Mouse (Mus musculus) c-Kit-negative CD71-positive TER-119-positive erythroid progenitor cells, embryonic 14.5 days (primary cell): ENCODE data around the gene Dlx6.

Experiments
- DNase-seq: peaks from one replicate; pipeline ENCODE4 v3.0.0-alpha.2; 2013; ENCODE audit warnings: low read depth, low spot score

Dlx6 gene

DNA sequence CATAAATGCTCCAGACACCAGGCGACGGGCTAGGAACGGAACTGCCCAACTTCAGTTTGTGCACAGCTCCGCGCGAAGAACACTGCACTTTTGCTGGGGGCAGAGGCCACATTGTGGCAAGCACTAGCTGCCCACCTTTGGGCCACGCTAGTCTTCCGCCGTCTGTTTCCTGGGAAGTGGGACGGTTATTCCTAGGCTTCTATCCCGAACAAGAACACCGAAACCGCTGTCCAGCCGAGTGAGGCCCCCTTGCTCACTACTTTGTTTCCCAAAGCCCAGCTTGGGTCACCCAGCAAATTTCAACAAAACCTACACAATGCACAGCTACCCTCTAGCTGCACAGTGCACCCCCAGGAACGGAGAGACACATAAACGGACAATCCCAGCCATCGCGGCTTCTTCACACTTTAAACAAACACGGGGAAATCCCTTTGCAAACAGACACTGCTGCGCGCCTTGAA is 3.2 kb upstream of the Dlx6 start:
- DNase-seq = no peak

DNA sequence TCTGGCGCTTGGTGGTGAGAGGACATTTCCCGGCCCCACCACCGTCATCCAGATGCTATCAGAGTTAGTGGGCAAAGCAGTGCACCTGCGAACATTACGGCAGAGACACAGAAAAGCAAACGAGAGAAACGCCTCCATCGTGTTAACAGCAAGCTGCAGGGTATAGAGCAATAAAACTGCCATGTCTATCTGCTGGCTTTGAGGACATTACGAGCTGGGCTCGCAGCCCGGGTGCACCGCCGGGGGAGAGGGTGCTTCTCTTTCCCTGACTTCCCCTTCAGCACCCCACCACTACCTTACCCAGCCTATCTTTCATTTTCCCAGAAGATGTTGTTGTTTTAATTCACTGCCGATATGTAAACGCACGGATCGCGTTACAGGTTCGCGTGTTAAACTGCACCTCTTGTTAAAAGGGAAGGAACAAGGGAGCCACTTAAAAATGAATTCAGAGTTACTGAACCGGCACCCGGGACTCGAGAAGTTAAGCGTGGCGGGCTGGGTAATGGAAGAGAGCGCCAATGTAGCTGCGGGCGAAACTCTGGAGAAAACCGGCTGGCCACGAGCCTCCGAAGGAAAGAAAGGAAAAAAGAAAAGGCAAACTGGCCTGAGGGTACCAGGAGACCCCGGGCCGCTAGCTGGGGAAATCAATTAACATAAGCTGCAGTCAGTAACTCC is 2.6 kb upstream of the Dlx6 start:
- DNase-seq = no peak

DNA sequence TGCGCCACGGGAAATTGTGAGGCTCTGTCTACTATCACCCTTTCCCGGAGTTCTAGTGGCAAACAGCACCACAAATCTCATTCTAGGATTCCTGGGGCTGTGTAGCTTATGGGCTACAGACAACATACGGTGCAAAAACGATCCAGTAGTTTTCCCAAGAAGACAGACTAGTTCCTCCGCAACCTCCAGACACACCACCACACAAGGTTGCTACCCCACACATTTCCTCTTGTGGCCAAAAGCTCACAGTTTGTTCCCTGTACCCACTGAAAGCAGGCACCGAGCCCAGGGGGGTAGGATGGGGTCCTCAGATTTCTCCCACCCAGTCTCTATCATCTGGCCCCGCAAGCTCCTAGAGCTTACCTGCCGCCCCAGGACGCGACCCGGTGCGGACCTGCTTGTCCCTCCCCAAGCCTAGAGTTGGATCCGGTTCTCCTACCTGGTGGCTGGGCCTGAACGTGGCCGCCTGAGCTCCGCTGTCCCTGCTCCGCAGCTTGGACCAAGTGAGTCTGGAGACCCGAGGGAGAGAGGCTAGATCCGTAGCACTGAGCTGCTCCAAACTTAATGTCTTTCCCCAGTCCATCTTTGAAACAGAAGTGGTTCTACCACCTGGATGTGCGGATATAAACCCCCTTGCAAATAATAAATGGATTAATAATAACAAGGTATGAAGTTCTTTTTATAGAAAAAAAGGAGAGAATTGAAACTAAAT is 1.9 kb upstream of the Dlx6 start:
- DNase-seq = no peak

DNA sequence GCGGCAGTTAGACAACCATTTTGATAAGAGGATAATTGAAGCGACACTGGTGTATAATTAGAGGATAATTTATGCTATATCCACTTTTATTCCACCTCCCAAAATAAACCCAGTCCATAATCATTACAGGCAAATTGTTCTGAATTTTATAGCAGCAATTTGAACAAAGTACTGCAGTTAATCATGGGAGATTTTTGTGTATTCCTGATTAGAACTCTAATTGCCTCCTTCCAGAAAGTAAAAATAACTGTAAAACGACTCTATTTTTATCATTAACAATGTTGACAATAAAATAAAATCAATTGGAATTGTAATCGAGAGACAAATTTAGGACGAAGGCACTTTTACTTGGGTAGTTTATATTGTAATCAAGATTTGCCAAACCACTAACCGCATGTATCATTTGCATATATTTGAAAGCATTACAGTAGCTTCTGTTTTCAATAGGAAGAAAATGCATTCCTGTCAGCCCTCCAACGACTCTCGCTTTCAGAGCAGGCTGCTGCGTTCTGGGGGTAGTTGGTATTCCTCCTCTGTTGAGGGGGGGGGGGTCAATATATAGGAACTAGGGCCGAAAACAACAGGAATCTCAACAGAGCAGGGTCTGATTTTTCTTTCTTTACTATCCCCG is 1.2 kb upstream of the Dlx6 start:
- DNase-seq = no peak

DNA sequence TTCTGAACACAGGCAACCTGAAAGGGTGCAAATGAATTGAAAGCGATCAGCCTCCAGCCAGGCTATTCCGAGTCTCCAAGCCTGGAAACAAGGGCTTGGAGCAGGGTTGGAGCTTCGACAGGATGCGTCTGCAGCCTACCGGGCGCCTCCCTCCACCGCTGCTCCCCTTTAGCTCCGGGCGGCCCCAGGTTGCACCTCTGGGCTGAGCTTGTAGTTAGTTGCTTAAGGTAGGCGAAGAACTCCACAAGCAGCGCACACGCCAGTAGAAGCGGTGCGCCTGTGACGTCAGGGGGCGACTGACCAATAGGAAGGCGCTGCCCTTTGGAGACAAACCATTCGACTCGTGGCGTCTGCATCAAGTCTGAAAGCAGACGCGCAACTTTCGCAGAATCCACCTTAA is 523 bp upstream of the Dlx6 start:
- DNase-seq = no peak

DNA sequence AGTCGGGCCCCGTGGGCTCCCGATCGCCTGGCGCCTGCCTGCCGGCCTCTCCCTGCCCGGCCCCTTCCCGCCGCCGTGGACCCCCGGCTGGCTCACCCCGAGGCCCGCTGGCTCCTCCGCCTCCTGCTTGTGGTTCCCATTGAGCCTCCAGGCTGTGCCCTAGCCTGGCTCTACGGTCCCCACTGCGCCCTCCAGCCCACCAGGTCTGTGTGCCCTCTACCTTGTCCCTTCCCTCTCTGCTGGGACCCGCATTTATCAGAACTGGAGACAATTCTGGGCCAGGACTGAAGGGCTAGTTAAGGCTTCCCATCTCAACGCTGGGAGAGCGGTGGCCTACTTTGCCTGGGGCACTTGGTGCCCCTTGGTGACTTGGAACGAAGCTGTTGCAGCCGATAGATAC is 821 bp downstream of the Dlx6 start:
- DNase-seq = no peak

DNA sequence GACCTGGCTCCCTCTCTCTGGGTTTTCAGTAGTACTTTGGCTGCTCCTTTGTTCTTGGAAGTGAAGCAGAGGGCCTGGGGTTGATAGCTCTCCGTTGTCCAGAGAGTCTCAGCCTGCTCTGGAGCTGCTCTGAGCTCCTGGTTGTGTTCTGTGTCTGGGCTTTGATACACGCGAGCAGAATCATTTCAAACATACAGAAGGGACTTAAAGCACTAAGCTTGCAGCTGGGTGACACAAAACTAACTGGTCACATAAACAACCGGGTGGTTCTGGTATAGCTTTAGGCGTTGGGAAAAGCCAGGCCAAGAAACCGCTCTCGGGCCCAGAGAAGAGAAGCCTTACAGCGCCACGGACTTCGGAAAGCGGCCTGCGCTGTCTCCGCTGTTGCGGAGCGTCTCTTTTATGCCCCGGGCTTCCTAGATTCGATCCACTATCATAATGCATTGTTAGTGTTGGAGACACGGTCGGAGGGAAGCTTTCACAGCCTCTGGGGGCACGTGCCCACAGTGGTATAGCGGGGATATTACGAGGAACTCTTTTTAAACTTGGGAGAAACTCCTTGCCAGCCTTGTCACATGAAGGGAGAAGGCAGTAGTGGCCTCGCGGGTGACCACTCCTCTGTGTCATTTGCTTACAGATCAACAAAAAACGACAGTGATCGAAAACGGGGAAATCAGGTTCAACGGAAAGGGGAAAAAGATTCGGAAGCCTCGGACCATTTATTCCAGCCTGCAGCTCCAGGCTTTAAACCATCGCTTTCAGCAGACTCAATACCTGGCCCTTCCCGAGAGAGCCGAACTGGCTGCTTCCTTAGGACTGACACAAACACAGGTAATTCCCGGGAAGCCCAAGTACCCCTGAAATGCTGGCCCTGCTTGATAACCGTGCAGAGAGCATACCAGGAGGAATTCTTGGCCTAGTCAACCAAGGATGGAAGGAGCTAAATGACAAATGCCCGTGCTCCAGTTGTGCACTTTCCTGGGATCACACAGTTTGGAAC is 1.6 kb downstream of the Dlx6 start:
- DNase-seq = no peak

DNA sequence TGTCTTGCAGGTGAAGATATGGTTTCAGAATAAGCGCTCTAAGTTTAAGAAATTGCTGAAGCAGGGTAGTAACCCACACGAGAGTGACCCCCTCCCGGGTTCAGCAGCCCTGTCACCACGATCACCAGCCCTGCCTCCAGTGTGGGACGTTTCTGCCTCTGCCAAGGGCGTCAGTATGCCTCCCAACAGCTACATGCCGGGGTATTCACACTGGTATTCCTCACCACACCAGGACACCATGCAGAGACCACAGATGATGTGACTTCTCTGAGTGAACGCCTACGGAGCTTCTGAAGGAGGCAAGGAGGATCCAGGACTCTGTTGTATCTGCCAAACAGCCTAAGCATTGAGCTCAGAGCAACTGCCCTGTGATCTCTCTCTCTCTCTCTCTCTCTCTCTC is 3.9 kb downstream of the Dlx6 start:
- DNase-seq = no peak

DNA sequence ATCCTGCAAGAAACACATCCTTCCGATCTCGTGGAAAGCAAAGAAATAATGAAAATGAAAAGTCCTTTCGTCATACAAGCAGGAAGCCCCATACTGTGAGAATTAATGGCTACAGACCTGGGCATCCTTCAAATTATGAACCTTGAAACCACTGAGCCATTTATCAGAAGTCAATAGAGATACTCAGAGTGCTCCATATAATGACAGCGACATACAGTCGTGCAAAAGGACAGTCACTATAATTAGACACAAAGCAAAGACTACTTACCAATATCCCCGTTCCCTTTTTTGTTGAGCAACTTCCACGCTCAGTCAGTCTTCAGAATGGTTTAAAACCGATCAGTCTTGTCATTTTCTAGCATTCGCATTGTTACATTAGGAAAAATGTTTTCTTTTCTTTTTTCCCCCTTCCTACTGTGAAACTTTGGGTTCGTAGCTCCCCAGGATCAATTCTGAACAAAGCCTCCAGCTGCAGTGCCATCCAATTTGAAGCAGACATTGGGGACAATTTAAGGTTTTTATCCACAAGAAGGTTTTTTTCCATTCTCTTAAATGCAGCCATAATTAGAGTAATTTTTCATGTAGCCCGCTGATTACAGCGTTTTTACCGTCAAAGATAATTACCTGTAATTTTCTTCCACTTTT is 6.0 kb downstream of the Dlx6 start:
- no peak for DNase-seq

DNA sequence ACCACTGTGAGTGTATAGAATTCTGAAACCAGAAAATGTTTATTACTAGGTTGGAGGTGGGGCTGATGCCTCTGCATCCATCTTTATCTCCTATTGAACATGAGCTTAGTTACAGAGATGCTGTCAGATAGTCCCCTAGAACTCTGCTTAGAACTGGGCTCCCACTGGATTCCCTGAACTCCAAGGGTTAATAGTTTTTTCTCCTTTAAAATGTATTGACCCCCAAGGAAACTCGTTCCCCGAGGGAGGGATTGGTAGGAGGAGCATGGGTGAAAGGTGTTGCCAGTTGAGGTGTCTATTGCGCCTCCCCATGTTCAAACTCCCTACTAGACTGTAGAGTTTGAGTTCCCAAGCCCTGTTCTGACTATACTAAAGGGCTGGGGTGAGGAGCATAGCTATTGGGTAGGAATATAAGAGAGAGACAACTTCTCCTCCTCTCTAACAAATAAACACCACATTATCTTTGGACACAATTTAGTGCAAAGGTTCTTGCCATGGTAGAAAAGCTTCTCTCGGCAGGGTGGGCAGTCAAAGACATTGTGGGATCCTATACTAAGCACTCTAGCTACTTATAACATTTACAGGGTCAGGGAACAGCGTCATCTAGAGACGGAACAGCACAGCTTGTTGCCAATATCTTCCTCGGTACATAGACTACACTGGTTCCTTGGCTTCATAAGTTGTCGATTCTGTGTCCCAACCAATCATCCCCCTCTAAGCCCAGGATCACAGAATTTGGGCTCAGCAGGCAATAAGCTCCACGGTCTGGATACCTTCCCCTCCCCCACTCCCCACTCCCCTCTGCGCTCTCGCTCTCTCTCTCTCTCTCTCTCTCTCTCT is 7.0 kb downstream of the Dlx6 start:
- no peak for DNase-seq

DNA sequence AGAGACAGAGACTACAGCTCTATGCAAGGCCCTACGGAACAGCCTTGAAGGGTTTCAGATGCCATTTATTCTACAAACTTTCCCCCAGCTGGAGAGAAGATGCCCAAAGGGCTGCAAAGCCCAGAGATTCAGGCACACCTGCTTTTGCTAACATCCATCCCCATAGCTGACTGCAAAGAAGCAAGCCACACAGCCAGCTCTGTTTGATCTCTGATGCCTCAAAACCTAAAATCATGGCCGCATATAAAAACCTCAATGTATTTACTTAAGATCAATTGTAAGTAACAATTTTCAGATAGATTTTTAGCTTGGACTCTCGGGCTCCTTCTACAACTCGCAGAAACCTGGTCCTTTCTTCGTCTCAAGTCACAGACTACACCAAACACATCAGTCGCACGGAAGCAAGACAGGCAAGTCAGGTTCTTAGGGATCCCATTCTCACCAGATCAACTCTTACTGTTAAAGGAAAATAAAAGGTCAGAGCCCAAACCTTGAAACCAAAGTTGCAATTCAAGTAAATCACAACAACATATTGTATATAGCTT is 7.8 kb downstream of the Dlx6 start:
- DNase-seq = no peak

DNA sequence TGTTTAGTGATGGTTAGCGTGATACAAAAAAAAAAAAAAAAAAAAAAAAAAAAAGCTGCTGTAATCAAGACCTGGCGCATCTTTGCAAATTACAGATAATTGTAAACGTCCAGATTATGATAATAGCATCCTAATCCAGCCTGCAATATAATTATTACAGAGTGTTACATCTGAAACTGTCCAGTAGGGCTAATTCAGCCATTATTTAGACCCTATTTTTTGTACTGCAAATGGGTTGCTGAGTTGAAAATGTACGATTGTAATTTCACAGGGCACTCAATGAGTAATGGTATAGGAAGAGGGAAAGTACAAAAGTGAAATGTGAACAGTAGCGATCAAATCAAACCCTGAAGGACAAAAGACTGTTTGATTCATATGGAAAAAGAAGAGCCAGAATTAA is 8.6 kb downstream of the Dlx6 start:
- no peak for DNase-seq

DNA sequence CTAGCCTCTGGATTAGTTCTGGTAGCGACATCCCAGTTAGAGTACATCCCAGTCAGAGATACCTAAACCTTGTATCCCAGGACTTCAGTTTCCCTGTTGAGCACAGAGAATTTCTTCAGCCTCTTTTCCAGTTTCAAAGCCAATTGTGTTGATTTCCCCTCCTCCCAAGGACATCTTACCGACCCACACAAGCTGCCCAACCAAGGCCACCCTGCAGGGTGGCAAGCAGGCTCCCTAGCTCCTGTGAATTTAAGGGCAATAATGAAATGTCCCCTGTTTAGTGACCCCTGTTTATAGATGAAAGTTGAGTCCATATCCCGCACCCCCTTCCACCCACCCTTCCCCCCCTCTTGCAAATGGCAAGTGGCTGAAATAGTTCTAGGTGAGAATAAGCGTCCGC is 9.7 kb downstream of the Dlx6 start:
- no peak for DNase-seq

DNA sequence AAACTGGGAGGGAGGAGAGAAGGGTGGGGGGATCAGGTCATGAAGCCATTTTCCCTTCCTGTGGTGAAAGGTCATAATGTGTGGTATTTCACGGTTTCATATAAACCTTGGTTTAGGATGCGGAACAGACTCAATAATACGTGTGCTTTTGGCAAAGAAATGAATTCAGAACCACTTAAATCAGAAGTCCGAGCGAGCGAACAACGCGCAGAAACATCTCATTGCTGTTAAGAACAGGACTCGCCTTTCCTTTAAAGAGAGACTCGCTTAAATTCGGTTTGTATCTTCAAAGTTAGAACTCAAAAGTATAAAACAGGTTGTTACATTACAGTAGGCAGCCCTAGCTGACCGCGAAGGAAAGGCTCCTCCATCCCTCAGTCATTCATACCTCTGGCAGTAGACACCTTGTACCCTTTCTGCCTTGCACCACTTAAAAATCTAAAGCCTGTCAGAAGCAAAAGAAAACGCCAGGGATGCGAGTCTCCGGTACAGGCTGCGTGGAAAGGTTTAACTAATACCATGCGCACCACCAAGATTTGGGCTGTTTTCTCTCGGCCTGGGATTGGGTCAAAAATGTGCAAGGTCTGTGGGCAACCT is 10.4 kb downstream of the Dlx6 start:
- DNase-seq = no peak

DNA sequence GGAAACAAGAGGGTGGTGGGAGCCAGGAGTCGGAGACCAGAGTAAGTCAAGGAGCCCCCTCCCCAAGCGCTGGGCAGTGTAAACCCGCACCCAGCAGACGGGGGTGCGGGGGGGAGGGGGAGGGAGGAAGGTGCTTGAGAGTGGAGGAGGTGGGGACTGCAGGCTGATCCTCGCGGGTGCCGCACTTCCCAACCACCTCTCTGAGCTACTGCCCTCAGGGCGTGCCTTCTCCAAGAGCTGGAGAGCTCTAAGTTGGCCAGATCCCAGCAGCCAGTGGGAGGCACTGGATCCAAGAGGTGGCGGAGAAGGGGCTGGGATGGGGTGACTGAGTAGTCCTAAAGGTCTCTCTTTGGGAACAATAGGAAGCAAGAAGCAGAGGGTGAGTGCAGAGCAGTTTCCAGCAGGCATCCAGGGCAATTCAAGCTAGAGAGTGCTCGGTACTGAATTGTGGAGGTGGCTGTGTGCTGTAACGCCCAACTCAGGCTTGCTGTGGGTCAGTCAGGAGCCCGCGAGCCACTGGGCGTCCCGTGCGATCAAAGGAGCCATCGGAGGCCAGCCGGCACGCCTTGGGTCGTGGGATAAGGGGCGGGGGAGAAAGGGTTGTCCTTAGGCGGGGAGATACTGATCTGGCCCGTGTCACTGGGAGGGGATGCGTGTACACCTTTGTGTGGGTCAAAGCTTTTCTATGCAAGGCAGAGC is 11.1 kb downstream of the Dlx6 start:
- no peak for DNase-seq

DNA sequence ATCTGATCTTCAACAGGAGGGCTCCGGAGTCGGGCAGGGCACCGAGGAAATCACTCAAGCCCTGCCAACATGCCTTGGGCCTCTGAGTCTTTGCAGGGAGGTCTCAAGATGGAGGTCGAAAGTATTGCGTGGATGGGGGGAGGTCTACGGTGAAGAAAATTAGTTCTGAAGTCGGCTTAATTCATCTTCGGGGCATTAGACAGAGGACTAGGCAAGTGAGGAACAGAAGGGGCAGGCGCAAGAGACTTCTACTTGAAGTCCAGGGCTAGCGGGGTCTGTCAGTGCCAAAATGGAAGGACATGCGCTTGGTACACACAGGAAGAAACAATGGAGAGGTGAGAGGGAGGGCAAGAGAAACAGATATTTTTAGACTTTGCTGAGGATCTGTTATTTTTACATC is 12.0 kb downstream of the Dlx6 start:
- DNase-seq = no peak

DNA sequence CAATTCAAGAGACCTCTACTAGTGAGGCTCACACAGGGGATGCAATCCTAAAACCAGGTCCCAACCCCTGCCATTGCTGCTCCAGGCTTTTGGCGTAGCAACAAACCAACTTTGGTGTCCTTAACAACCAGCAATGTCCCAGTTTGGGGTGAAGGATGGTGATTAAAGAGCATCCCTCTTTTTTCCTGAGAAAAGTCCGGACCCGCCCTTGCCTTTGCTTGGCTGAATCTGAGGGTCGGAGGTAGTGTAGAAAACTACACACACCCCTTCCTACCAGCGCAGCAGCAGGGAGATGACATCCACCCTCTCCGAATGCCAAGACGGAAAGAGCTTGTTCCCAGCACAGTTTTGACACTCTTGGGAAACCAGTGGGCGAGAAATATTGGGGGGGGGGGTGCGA is 12.5 kb downstream of the Dlx6 start:
- DNase-seq = no peak

DNA sequence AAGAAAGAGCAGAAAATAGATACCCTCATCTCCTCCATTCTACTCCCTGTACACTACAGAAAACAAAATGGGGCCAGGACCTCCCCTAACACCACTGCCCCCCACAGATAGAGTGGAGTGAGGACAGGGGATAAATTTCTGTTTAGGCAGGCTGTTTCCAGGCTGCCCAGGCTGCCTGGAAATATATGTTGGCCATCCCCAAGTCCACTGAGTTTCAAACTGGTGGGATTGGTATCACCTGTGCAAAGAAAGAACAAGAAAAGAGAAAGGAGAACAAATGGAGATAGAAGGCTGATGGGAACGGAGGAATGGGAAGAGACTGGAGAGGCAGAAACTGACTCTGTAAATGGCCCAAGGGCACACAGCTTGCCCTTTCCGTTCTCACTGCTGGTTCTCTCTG is 13.1 kb downstream of the Dlx6 start:
- no peak for DNase-seq

DNA sequence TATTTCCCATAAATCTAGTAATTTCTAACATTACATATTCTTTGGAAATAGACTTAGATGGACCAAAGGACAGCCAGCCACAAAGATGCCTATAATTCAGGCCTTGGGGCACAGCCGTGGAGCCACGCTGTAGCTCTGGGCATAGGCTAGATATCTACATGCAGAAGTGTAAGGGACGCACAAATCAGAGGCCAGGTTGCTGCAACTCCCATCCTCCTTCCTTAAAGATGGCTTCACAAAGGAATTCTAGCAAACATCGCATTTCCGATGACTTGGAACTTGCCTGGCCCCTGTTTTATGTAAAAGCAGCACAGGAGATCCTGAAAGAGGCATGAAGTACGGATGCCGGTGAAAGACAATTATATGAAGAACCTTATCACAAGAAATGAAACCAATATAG is 13.6 kb downstream of the Dlx6 start:
- no peak for DNase-seq
